Mouse (Mus musculus): ENCODE data around the gene Cbln4. TPM values are rescaled to one million over a fixed set of nuclear protein-coding genes. Genes with fewer than 3 reads are reported as not detected.

Cbln4 gene
- total RNA-seq, 1 experiment: not detected

- in situ Hi-C loops (cut with MboI; ENCODE audit: low sequenced_read_pairs in 2 of 2, unreplicated experiment in 2 of 2): no loop called here
Measured at GRCm38 (mm10) chr2:171994240-171994639, 49.0 kb downstream of the Cbln4 start.

GRCm38 (mm10) chr2:171986686-171987085 is 56.6 kb downstream of the Cbln4 start:
- Histone ChIP-seq H3K36me3 (ENCODE audit: control insufficient read depth, insufficient read depth, low read length, poor library complexity, severe bottlenecking) (no peaks in the 10 kb centered on the region), H3K27ac (ENCODE audit: insufficient read depth, low read depth, low read length, poor library complexity, severe bottlenecking) (no peak overlapping the region), H3K9me3 (ENCODE audit: control insufficient read depth, insufficient read depth, low read depth, low read length) (no peaks in the 10 kb centered on the region), H3K9ac (ENCODE audit: insufficient read depth, low read depth, low read length, poor library complexity, severe bottlenecking) (no peak overlapping the region), H3K4me1 (ENCODE audit: control insufficient read depth in 2 of 2, insufficient read depth in 2 of 2, low read length in 2 of 2, poor library complexity in 1 of 2) (peaks cover 10 to 19% of the 10 kb centered on the region in 2 experiments; a peak in 3 of 4 replicates), H3K4me3 (ENCODE audit: insufficient read depth in 1 of 2, low read depth in 1 of 2, low read length in 2 of 2, poor library complexity in 1 of 2, severe bottlenecking in 1 of 2) (no peak overlapping the region)
- no peak for DNase-seq (ENCODE audit: low read depth, low spot score)
- in situ Hi-C loops (cut with MboI; ENCODE audit: low sequenced_read_pairs in 2 of 2, unreplicated experiment in 2 of 2): no loop called here
- no peak for TF ChIP-seq ZC3H11A (IDR thresholded peaks at IDR 0.05; ENCODE audit: borderline replicate concordance, low read depth, low read length)
- no peak for TF ChIP-seq CHD2 (IDR thresholded peaks at IDR 0.05; ENCODE audit: low read depth, low read length)
- TF ChIP-seq HCFC1 (IDR thresholded peaks at IDR 0.05; ENCODE audit: borderline replicate concordance, insufficient read depth, low read length): no peak
- TF ChIP-seq ZNF384 (IDR thresholded peaks at IDR 0.05; ENCODE audit: low read depth, low read length): no peak

More at GRCm38 (mm10) chr2:171994240-171994639, 49.0 kb downstream of the Cbln4 start:
- Histone ChIP-seq H3K27ac (ENCODE audit: insufficient read depth, low read depth, low read length, poor library complexity, severe bottlenecking) (no peak overlapping the region), H3K9me3 (ENCODE audit: control insufficient read depth, insufficient read depth, low read depth, low read length) (no peaks in the 10 kb centered on the region), H3K9ac (ENCODE audit: insufficient read depth, low read depth, low read length, poor library complexity, severe bottlenecking) (no peak overlapping the region), H3K4me3 (ENCODE audit: insufficient read depth in 1 of 2, low read depth in 1 of 2, low read length in 2 of 2, poor library complexity in 1 of 2, severe bottlenecking in 1 of 2) (no peak overlapping the region), H3K36me3 (ENCODE audit: control insufficient read depth, insufficient read depth, low read length, poor library complexity, severe bottlenecking) (no peaks in the 10 kb centered on the region), H3K4me1 (ENCODE audit: control insufficient read depth in 2 of 2, insufficient read depth in 2 of 2, low read length in 2 of 2, poor library complexity in 1 of 2) (peaks cover 2 to 9% of the 10 kb centered on the region in 2 experiments; a peak in 1 of 4 replicates)
- no peak for TF ChIP-seq ZNF384 (IDR thresholded peaks at IDR 0.05; ENCODE audit: low read depth, low read length)
- TF ChIP-seq CHD2 (IDR thresholded peaks at IDR 0.05; ENCODE audit: low read depth, low read length): no peak
- no peak for TF ChIP-seq HCFC1 (IDR thresholded peaks at IDR 0.05; ENCODE audit: borderline replicate concordance, insufficient read depth, low read length)
- TF ChIP-seq ZC3H11A (IDR thresholded peaks at IDR 0.05; ENCODE audit: borderline replicate concordance, low read depth, low read length): no peak
- no peak for TF ChIP-seq MAFK (IDR thresholded peaks at IDR 0.05; ENCODE audit: insufficient read depth, low read depth, low read length)
- DNase-seq (ENCODE audit: low read depth, low spot score): no peak

Other genes starting within 250 kb of the Cbln4 start
- gene Mc3r, start 205.0 kb upstream of the Cbln4 start, total RNA-seq (2012; rRNA removed): not detected in 2 replicates